Mouse (Mus musculus): ENCODE measurements around the gene Defb45.

Gene Defb45

GRCm38 (mm10) chr2:152607746-152608145 lies 8.5 kb upstream of the Defb45 start:
- in situ Hi-C loops (cut with MboI): no loop called here

- in situ Hi-C loops (cut with MboI): no loop called here
Observed at GRCm38 (mm10) chr2:152604057-152604456, 4.9 kb upstream of the Defb45 start, which contains the start of gene Defb36. TSS of gene Defb36 (plus strand) at chr2:152604327.

- in situ Hi-C loops (cut with MboI): no loop called here
Observed at GRCm38 (mm10) chr2:152601275-152601960, 2.2 kb upstream of the Defb45 start.

GRCm38 (mm10) chr2:152600076-152600475 lies 877 bp upstream of the Defb45 start:
- in situ Hi-C loops (cut with MboI): no loop called here

GRCm38 (mm10) chr2:152589021-152589420 lies 10.2 kb downstream of the Defb45 start:
- in situ Hi-C loops (cut with MboI): no loop called here

- in situ Hi-C loops (cut with MboI): no loop called here
Observed at GRCm38 (mm10) chr2:152588450-152588849, 10.7 kb downstream of the Defb45 start.

GRCm38 (mm10) chr2:152586926-152587560 lies 12.2 kb downstream of the Defb45 start:
- in situ Hi-C loops (cut with MboI): no loop called here

- in situ Hi-C loops (cut with MboI): no loop called here
Observed at GRCm38 (mm10) chr2:152580612-152581011, 18.6 kb downstream of the Defb45 start.

- in situ Hi-C loops (cut with MboI): no loop called here
Observed at GRCm38 (mm10) chr2:152580107-152580506, 19.1 kb downstream of the Defb45 start, which contains the start of gene Defb19. TSS of gene Defb19 (minus strand) at chr2:152580312.

- in situ Hi-C loops (cut with MboI): no loop called here
Observed at GRCm38 (mm10) chr2:152573484-152573883, 25.7 kb downstream of the Defb45 start.

GRCm38 (mm10) chr2:152572114-152572794 lies 26.9 kb downstream of the Defb45 start, which contains the start of gene Defb21:
TSS of gene Defb21 (plus strand) at chr2:152572744.
- in situ Hi-C loops (cut with MboI): no loop called here

- in situ Hi-C loops (cut with MboI): no loop called here
Observed at GRCm38 (mm10) chr2:152570313-152570712, 28.9 kb downstream of the Defb45 start.

GRCm38 (mm10) chr2:152569881-152570280 lies 29.3 kb downstream of the Defb45 start:
- in situ Hi-C loops (cut with MboI): no loop called here

- in situ Hi-C loops (cut with MboI): no loop called here
Observed at GRCm38 (mm10) chr2:152569038-152569437, 30.2 kb downstream of the Defb45 start, which contains the start of gene Gm17416. TSS of gene Gm17416 (plus strand) at chr2:152569338.

- in situ Hi-C loops (cut with MboI): no loop called here
Observed at GRCm38 (mm10) chr2:152556655-152557054, 42.5 kb downstream of the Defb45 start.

GRCm38 (mm10) chr2:152553774-152554423 lies 45.3 kb downstream of the Defb45 start:
- in situ Hi-C loops (cut with MboI): no loop called here

GRCm38 (mm10) chr2:152548124-152548523 lies 51.1 kb downstream of the Defb45 start:
- in situ Hi-C loops (cut with MboI): no loop called here

GRCm38 (mm10) chr2:152544691-152545090 lies 54.5 kb downstream of the Defb45 start:
- in situ Hi-C loops (cut with MboI): no loop called here

GRCm38 (mm10) chr2:152543478-152543877 lies 55.7 kb downstream of the Defb45 start:
- in situ Hi-C loops (cut with MboI): no loop called here
